8 mouse cellular contexts compared by ENCODE assay signal in genomic region chr8:78742453-78742852, GRCm38 (mm10).
A peak's percentile ranks its signal among the peaks of the same experiment; 100 is the strongest.
DNase-seq lines count a peak whose midpoint lies in the region; ATAC-seq and TF ChIP-seq lines count a peak whose summit lies in the region.

No protein-coding gene starts in this region.

- no peaks in the 10 kb centered on the region for H3K4me1 ChIP-seq in forebrain, embryonic 14.5 days (ENCODE audit: control insufficient read depth, insufficient read depth, low read length)
- peaks cover 17% of the 10 kb centered on the region for H3K4me1 ChIP-seq in heart, postnatal 0 days (ENCODE audit: control insufficient read depth, insufficient read depth)
- peaks cover 12% of the 10 kb centered on the region for H3K4me1 ChIP-seq in lung, embryonic 14.5 days (ENCODE audit: insufficient read depth)

- ATAC-seq in cerebellum, adult (ENCODE audit: insufficient number of reproducible peaks, low FRiP score, low TSS enrichment): peak; percentile 34; the same call in 1 of the 2 replicates
- peak; percentile 87 for ATAC-seq in forebrain, embryonic 14.5 days
- ATAC-seq in heart, postnatal 0 days (ENCODE audit: insufficient read depth, low read depth): peak; percentile 93
- peak; percentile 96 for ATAC-seq in lung, embryonic 14.5 days (ENCODE audit: insufficient read depth)

- no peak overlapping the region for H3K4me3 ChIP-seq in C2C12 (ENCODE audit: insufficient read depth, poor library complexity, severe bottlenecking)
- H3K4me3 ChIP-seq in forebrain, embryonic 14.5 days (ENCODE audit: low read depth, low read length): no peak overlapping the region
- H3K4me3 ChIP-seq in heart, postnatal 0 days (ENCODE audit: low read depth, low read length): no peak overlapping the region
- H3K4me3 ChIP-seq in lung, embryonic 14.5 days (ENCODE audit: low read depth, low read length): no peak overlapping the region

- no peak overlapping the region for H3ac ChIP-seq in C2C12 (ENCODE audit: control insufficient read depth, insufficient read length, low read depth)

- no peaks in the 10 kb centered on the region for H3K79me3 ChIP-seq in C2C12 (ENCODE audit: low read depth)

- peak; percentile 82 for DNase-seq in forebrain, embryonic 14.5 days (ENCODE audit: low spot score)
- DNase-seq in heart, postnatal 0 days (ENCODE audit: low spot score): peak; percentile 97
- DNase-seq in kidney, postnatal 25 days: peak; percentile 87 to 92
- peak; percentile 96 for DNase-seq in lung, embryonic 14.5 days
- DNase-seq in right cerebral cortex, postnatal 25 days: peak; percentile 48
- no peak for DNase-seq in thymus, postnatal 4 days

- no peaks in the 10 kb centered on the region for H3K36me3 ChIP-seq in C2C12 (ENCODE audit: control insufficient read depth, insufficient read depth)
- H3K36me3 ChIP-seq in forebrain, embryonic 14.5 days (ENCODE audit: control insufficient read depth, insufficient read depth, low read length): no peaks in the 10 kb centered on the region
- H3K36me3 ChIP-seq in heart, postnatal 0 days (replicated peaks; ENCODE audit: control insufficient read depth, insufficient read depth, low read length): no peaks in the 10 kb centered on the region
- no peaks in the 10 kb centered on the region for H3K36me3 ChIP-seq in lung, embryonic 14.5 days (ENCODE audit: insufficient read depth)

- 14% methylated on average over 2 of the region's 2 CpGs for WGBS in forebrain, embryonic 14.5 days
- WGBS in heart, postnatal 0 days: 6% methylated on average over 2 of the region's 2 CpGs
- WGBS in lung, embryonic 14.5 days: 17% methylated on average over 2 of the region's 2 CpGs

- H3K9ac ChIP-seq in forebrain, embryonic 14.5 days (ENCODE audit: low read length): no peak overlapping the region
- no peak overlapping the region for H3K9ac ChIP-seq in heart, postnatal 0 days (replicated peaks; ENCODE audit: low read depth, low read length)
- H3K9ac ChIP-seq in lung, embryonic 14.5 days: no peak overlapping the region

- TF ChIP-seq EP300 in heart, postnatal 0 days (IDR thresholded peaks at IDR 0.05; ENCODE audit: low read depth): no peak

- H3K27ac ChIP-seq in forebrain, embryonic 14.5 days (ENCODE audit: low read depth, low read length): peak overlapping the region; percentile 2
- H3K27ac ChIP-seq in heart, postnatal 0 days (ENCODE audit: low read depth): peak overlapping the region; percentile 94
- H3K27ac ChIP-seq in lung, embryonic 14.5 days (ENCODE audit: low read depth): peak overlapping the region; percentile 94

- TF ChIP-seq CTCF in C2C12 (IDR thresholded peaks at IDR 0.05; ENCODE audit: control insufficient read depth, insufficient read depth, insufficient read length): no peak
- TF ChIP-seq CTCF in heart, postnatal 0 days (IDR thresholded peaks at IDR 0.05; ENCODE audit: low read depth): no peak
- no peak for TF ChIP-seq CTCF in lung, embryonic 14.5 days (IDR thresholded peaks at IDR 0.05; ENCODE audit: low read depth)

- no peak overlapping the region for H3K4me2 ChIP-seq in forebrain, embryonic 14.5 days (ENCODE audit: low read length)
- H3K4me2 ChIP-seq in heart, postnatal 0 days (ENCODE audit: low read depth, low read length): no peak overlapping the region
- no peak overlapping the region for H3K4me2 ChIP-seq in lung, embryonic 14.5 days

- H3K9me3 ChIP-seq in forebrain, embryonic 14.5 days (replicated peaks; ENCODE audit: control insufficient read depth, low read length): no peaks in the 10 kb centered on the region
- H3K9me3 ChIP-seq in heart, postnatal 0 days (replicated peaks; ENCODE audit: control insufficient read depth, low read length): no peaks in the 10 kb centered on the region
- no peaks in the 10 kb centered on the region for H3K9me3 ChIP-seq in lung, embryonic 14.5 days (ENCODE audit: low read depth, low read length)

- no peaks in the 10 kb centered on the region for H3K79me2 ChIP-seq in C2C12 (ENCODE audit: control insufficient read depth, insufficient read depth)

- H3K27me3 ChIP-seq in C2C12 (ENCODE audit: control insufficient read depth, insufficient read depth, insufficient read length): no peaks in the 10 kb centered on the region
- no peaks in the 10 kb centered on the region for H3K27me3 ChIP-seq in forebrain, embryonic 14.5 days (replicated peaks; ENCODE audit: control insufficient read depth, insufficient read depth, low read length)
- H3K27me3 ChIP-seq in heart, postnatal 0 days (ENCODE audit: control insufficient read depth, insufficient read depth, low read length): no peaks in the 10 kb centered on the region
- no peaks in the 10 kb centered on the region for H3K27me3 ChIP-seq in lung, embryonic 14.5 days (ENCODE audit: insufficient read depth, low read length)

TF ChIP-seq in C2C12, 6 proteins besides CTCF, POLR2A, EP300 and RAD21:
- no peak for TF ChIP-seq MYOG (IDR thresholded peaks at IDR 0.05; ENCODE audit: control insufficient read depth, extremely low read depth, insufficient read length)
- TF ChIP-seq FOSL1 (IDR thresholded peaks at IDR 0.05; ENCODE audit: insufficient read depth, low read length, poor library complexity, severe bottlenecking): peak; percentile 71
- TF ChIP-seq CEBPB (IDR thresholded peaks at IDR 0.05; ENCODE audit: low read depth): no peak
- peak; percentile 58 for TF ChIP-seq MAX (IDR thresholded peaks at IDR 0.05)
- no peak for TF ChIP-seq USF1 (IDR thresholded peaks at IDR 0.05; ENCODE audit: low read depth)
- TF ChIP-seq MYOD1 (IDR thresholded peaks at IDR 0.05; ENCODE audit: control insufficient read depth, insufficient read length, low read depth): peak; percentile 31

Comparison
In these comparisons a context has a peak if more than half of its experiments do, and no peak if none do; other contexts are left out.
1. ATAC-seq: peak in every context shown above with its lines; median percentile 96 in lung, embryonic 14.5 days; 93 in heart, postnatal 0 days; 87 in forebrain, embryonic 14.5 days; 34 in cerebellum, adult.
2. H3K27ac ChIP-seq: peak in every context shown above with its lines; median percentile 94 in heart, postnatal 0 days; 94 in lung, embryonic 14.5 days; 2 in forebrain, embryonic 14.5 days.